Mouse (Mus musculus): Measurements from ENCODE around the gene Csnk2a2. TPM values are rescaled to one million over a fixed set of nuclear protein-coding genes. Genes with fewer than 3 reads are reported as not detected.

The Csnk2a2 gene
- polyA plus RNA-seq, 1 experiment from 2014 or later, result 16.7 TPM

DNA sequence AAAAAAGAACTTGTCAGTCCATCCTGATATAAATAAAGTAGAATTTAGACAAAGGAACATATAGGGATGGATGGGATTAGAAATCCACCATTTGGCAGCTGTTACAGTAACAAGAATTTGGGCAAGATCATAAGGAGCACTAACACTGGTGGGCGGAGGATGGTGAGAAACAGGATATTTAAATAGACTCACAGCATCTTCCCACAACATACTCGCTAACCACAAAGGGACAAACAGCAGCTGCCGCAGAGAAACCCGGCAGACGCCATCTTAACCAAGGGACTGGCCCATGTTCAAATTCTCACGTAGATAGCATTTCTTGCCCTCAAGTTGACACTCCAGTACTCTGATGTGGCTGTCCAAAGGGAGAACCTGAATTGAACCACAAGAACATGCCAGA is 27.1 kb upstream of the Csnk2a2 start:
- Histone ChIP-seq H3K27me3 (ENCODE audit: control insufficient read depth, insufficient read depth, low read length) (no peaks in the 10 kb centered on the region), H3K4me3 (ENCODE audit: control insufficient read depth in 1 of 2, insufficient read depth in 1 of 2, low read depth in 1 of 2, low read length in 2 of 2) (no peak overlapping the region), H3K27ac (replicated peaks in 1 of 2; ENCODE audit: control insufficient read depth in 1 of 2, insufficient read depth in 1 of 2, low read depth in 2 of 2, low read length in 2 of 2) (no peak overlapping the region), H3K4me1 (ENCODE audit: control insufficient read depth in 2 of 2, insufficient read depth in 2 of 2, low read length in 2 of 2) (peaks cover 0 to 2% of the 10 kb centered on the region in 2 experiments; a peak in 2 of 4 replicates), H3K9ac (ENCODE audit: low read length) (no peak overlapping the region), H3K9me3 (ENCODE audit: control insufficient read depth, low read length) (no peaks in the 10 kb centered on the region), H3K4me2 (ENCODE audit: low read length) (no peak overlapping the region), H3K36me3 (ENCODE audit: control insufficient read depth, insufficient read depth, low read length) (no peaks in the 10 kb centered on the region)
- ATAC-seq (ENCODE audit: insufficient number of reproducible peaks, insufficient read depth, low FRiP score, low read depth), result no peak
- 90% methylated on average over 6 of the region's 6 CpGs for WGBS

DNA sequence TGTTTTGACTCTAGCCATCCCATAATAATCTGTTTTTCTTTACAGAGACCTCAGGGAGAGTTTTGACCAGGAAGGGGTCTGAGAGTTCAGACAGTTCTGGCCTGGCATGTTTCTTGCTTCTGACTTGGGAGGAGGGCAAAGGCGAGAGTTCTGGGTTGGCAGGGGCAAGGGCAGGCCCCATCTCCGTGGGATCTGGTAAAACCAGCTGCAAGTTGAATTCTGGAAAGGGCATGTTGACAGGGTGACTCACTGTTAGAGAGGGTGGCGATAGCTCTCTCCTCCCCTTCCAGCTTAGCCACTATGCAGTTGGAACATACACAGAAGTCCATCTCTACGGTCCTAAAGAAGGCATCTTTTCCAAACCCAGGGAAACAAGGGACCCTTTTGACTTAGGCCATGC is 23.4 kb upstream of the Csnk2a2 start:
- Histone ChIP-seq H3K4me2 (ENCODE audit: low read length) (no peak overlapping the region), H3K36me3 (ENCODE audit: control insufficient read depth, insufficient read depth, low read length) (no peaks in the 10 kb centered on the region), H3K27me3 (ENCODE audit: control insufficient read depth, insufficient read depth, low read length) (no peaks in the 10 kb centered on the region), H3K4me1 (ENCODE audit: control insufficient read depth in 2 of 2, insufficient read depth in 2 of 2, low read length in 2 of 2) (peaks cover 0 to 2% of the 10 kb centered on the region in 2 experiments; a peak in 2 of 4 replicates), H3K27ac (replicated peaks in 1 of 2; ENCODE audit: control insufficient read depth in 1 of 2, insufficient read depth in 1 of 2, low read depth in 2 of 2, low read length in 2 of 2) (no peak overlapping the region), H3K9ac (ENCODE audit: low read length) (no peak overlapping the region), H3K4me3 (ENCODE audit: control insufficient read depth in 1 of 2, insufficient read depth in 1 of 2, low read depth in 1 of 2, low read length in 2 of 2) (no peak overlapping the region), H3K9me3 (ENCODE audit: control insufficient read depth, low read length) (no peaks in the 10 kb centered on the region)
- whole genome bisulfite sequencing, result 36% methylated on average over 4 of the region's 4 CpGs
- ATAC-seq (ENCODE audit: insufficient number of reproducible peaks, insufficient read depth, low FRiP score, low read depth), result no peak

DNA sequence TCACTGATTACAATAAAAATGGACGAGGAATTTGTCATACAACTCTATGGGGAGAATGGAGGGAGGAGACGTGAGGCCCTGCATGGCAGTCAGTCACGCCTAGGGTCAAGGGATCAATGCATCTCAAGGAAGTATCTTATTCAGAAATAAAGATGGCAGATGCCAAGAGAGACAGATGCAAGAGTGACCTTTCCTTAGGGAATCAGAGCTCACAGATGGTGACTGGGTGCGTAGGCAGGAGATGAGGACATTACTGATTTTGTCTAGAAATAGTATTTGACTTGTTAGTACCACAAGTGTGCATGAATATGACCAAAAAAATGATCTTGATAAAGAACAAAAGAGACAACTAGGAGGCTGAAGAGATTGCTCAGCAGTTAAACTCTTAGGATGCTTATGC is 22.4 kb upstream of the Csnk2a2 start:
- Histone ChIP-seq H3K27ac (replicated peaks in 1 of 2; ENCODE audit: control insufficient read depth in 1 of 2, insufficient read depth in 1 of 2, low read depth in 2 of 2, low read length in 2 of 2) (no peak overlapping the region), H3K36me3 (ENCODE audit: control insufficient read depth, insufficient read depth, low read length) (no peaks in the 10 kb centered on the region), H3K4me2 (ENCODE audit: low read length) (no peak overlapping the region), H3K27me3 (ENCODE audit: control insufficient read depth, insufficient read depth, low read length) (no peaks in the 10 kb centered on the region), H3K9ac (ENCODE audit: low read length) (no peak overlapping the region), H3K9me3 (ENCODE audit: control insufficient read depth, low read length) (no peaks in the 10 kb centered on the region), H3K4me3 (ENCODE audit: control insufficient read depth in 1 of 2, insufficient read depth in 1 of 2, low read depth in 1 of 2, low read length in 2 of 2) (no peak overlapping the region), H3K4me1 (ENCODE audit: control insufficient read depth in 2 of 2, insufficient read depth in 2 of 2, low read length in 2 of 2) (peaks cover 0 to 2% of the 10 kb centered on the region in 2 experiments; a peak in 2 of 4 replicates)
- 64% methylated on average over 4 of the region's 4 CpGs for WGBS
- no peak for ATAC-seq (ENCODE audit: insufficient number of reproducible peaks, insufficient read depth, low FRiP score, low read depth)

DNA sequence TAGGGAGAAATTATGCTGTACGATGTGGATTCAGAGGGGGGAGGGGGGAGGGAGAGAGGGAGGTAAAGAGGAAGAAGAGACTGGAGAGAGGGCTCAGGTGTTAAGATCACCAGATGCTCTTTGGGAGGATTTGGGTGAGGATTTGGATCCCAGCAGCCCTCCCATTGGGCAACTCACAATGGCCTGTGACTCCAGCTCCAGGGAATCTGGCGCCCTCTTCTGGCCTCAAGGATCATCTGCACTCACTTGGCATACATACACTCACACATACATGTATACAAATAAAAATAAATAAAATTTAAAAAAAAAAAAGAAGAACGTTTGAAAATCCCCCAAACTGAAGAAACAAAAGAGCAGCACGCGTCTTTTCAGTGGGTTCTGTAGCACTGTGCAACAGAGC is 16.4 kb upstream of the Csnk2a2 start:
- H3K4me1 ChIP-seq (ENCODE audit: control insufficient read depth in 2 of 2, insufficient read depth in 2 of 2, low read length in 2 of 2), result no peaks in the 10 kb centered on the region
- no peaks in the 10 kb centered on the region for H3K36me3 ChIP-seq (ENCODE audit: control insufficient read depth, insufficient read depth, low read length)
- H3K9ac ChIP-seq (ENCODE audit: low read length), result no peak overlapping the region
- no peak overlapping the region for H3K4me3 ChIP-seq (ENCODE audit: control insufficient read depth in 1 of 2, insufficient read depth in 1 of 2, low read depth in 1 of 2, low read length in 2 of 2)
- no peaks in the 10 kb centered on the region for H3K9me3 ChIP-seq (ENCODE audit: control insufficient read depth, low read length)
- no peak overlapping the region for H3K4me2 ChIP-seq (ENCODE audit: low read length)
- no peak overlapping the region for H3K27ac ChIP-seq (replicated peaks in 1 of 2; ENCODE audit: control insufficient read depth in 1 of 2, insufficient read depth in 1 of 2, low read depth in 2 of 2, low read length in 2 of 2)
- 66% methylated on average over 5 of the region's 5 CpGs for WGBS
- no peaks in the 10 kb centered on the region for H3K27me3 ChIP-seq (ENCODE audit: control insufficient read depth, insufficient read depth, low read length)
- no peak for ATAC-seq (ENCODE audit: insufficient number of reproducible peaks, insufficient read depth, low FRiP score, low read depth)

DNA sequence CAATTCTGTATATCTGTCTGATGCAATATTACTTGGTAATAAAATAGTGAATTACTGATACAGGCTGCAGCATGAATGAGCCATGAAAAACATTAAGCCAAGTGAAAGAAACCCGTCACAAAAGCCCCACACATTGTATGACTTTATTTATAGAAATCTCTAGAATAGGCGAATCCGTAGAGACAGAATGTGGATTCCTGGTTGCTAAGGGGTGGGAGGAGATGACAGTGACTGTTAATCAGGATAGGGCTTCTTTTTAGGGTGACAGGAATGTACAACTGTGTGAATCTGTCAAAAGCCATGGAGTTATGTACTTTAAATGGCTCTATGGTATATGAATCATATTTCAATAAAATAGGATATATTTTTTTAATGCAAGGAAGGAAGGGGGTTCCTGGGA is 15.8 kb upstream of the Csnk2a2 start:
- Histone ChIP-seq H3K4me3 (ENCODE audit: control insufficient read depth in 1 of 2, insufficient read depth in 1 of 2, low read depth in 1 of 2, low read length in 2 of 2) (no peak overlapping the region), H3K9me3 (ENCODE audit: control insufficient read depth, low read length) (no peaks in the 10 kb centered on the region), H3K27ac (replicated peaks in 1 of 2; ENCODE audit: control insufficient read depth in 1 of 2, insufficient read depth in 1 of 2, low read depth in 2 of 2, low read length in 2 of 2) (no peak overlapping the region), H3K27me3 (ENCODE audit: control insufficient read depth, insufficient read depth, low read length) (no peaks in the 10 kb centered on the region), H3K4me2 (ENCODE audit: low read length) (no peak overlapping the region), H3K36me3 (ENCODE audit: control insufficient read depth, insufficient read depth, low read length) (no peaks in the 10 kb centered on the region), H3K9ac (ENCODE audit: low read length) (no peak overlapping the region), H3K4me1 (ENCODE audit: control insufficient read depth in 2 of 2, insufficient read depth in 2 of 2, low read length in 2 of 2) (no peaks in the 10 kb centered on the region)
- no peak for ATAC-seq (ENCODE audit: insufficient number of reproducible peaks, insufficient read depth, low FRiP score, low read depth)
- WGBS, result 76% methylated on average over 3 of the region's 3 CpGs

DNA sequence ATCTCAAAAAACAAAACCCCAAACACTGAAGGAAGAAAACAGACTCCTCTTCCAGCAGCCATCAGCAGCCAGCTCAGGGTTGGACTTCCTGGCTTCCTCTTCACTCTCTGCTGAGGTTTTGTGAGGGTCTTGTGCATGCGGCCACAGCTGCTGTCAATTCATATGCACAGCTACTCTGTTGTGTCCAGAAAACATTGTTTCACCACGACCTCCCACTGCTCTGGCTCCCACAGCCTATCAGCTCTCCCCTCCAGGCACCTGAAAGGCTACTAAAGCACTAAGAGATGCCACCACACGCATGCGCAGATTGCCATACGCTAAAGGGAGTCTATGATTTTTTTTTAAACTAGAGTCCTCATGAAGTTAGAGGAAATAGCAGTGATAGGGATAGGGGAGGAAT is 15.0 kb upstream of the Csnk2a2 start:
- no peaks in the 10 kb centered on the region for H3K9me3 ChIP-seq (ENCODE audit: control insufficient read depth, low read length)
- no peak overlapping the region for H3K9ac ChIP-seq (ENCODE audit: low read length)
- H3K27ac ChIP-seq (replicated peaks in 1 of 2; ENCODE audit: control insufficient read depth in 1 of 2, insufficient read depth in 1 of 2, low read depth in 2 of 2, low read length in 2 of 2), result no peak overlapping the region
- WGBS, result 66% methylated on average over 5 of the region's 5 CpGs
- ATAC-seq (ENCODE audit: insufficient number of reproducible peaks, insufficient read depth, low FRiP score, low read depth), result no peak
- no peak overlapping the region for H3K4me2 ChIP-seq (ENCODE audit: low read length)
- H3K36me3 ChIP-seq (ENCODE audit: control insufficient read depth, insufficient read depth, low read length), result no peaks in the 10 kb centered on the region
- H3K27me3 ChIP-seq (ENCODE audit: control insufficient read depth, insufficient read depth, low read length), result no peaks in the 10 kb centered on the region
- no peak overlapping the region for H3K4me3 ChIP-seq (ENCODE audit: control insufficient read depth in 1 of 2, insufficient read depth in 1 of 2, low read depth in 1 of 2, low read length in 2 of 2)
- no peaks in the 10 kb centered on the region for H3K4me1 ChIP-seq (ENCODE audit: control insufficient read depth in 2 of 2, insufficient read depth in 2 of 2, low read length in 2 of 2)

DNA sequence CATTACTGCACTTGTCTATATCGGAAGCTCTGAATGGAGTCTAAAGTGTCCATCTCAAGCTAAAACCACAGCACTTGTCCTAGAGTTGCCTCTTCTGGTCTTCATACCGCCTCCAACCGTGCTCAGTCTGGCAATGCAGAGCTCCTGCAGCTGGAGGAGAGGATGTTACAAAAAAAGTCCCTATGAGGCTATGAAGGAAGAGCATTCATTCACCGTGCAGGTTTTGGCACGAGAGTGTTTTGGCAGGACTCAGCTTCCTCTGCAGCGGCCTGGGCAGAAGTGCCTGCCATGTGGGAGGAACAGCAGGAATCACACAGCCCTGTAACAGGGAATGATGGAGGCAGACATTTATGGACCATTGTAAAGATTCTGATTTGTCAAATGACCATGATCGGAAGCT is 12.6 kb upstream of the Csnk2a2 start:
- no peak for ATAC-seq (ENCODE audit: insufficient number of reproducible peaks, insufficient read depth, low FRiP score, low read depth)
- Histone ChIP-seq H3K27ac (replicated peaks in 1 of 2; ENCODE audit: control insufficient read depth in 1 of 2, insufficient read depth in 1 of 2, low read depth in 2 of 2, low read length in 2 of 2) (no peak overlapping the region), H3K9ac (ENCODE audit: low read length) (no peak overlapping the region), H3K4me1 (ENCODE audit: control insufficient read depth in 2 of 2, insufficient read depth in 2 of 2, low read length in 2 of 2) (no peaks in the 10 kb centered on the region), H3K4me3 (ENCODE audit: control insufficient read depth in 1 of 2, insufficient read depth in 1 of 2, low read depth in 1 of 2, low read length in 2 of 2) (no peak overlapping the region), H3K36me3 (ENCODE audit: control insufficient read depth, insufficient read depth, low read length) (no peaks in the 10 kb centered on the region), H3K9me3 (ENCODE audit: control insufficient read depth, low read length) (no peaks in the 10 kb centered on the region), H3K4me2 (ENCODE audit: low read length) (no peak overlapping the region), H3K27me3 (ENCODE audit: control insufficient read depth, insufficient read depth, low read length) (no peaks in the 10 kb centered on the region)
- 69% methylated on average over 7 of the region's 7 CpGs for WGBS

DNA sequence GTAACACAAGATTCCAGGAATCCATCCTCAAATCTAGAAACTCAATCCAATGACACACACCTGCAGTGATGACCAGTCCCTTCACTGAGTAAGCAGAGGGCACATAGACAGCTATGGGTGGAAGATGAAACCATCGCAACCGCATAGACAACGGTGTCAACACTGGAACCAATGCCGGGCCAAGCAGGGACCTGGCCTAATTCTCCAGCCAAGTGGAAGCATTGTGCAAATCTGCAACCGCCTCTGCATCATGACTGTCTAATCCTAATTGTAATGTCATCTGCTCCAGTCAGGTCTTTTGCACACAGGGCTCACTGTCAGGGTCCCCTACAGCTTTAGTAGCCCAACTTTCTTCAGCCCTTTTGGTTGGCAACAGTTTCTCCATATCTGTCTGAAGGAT is 10.6 kb upstream of the Csnk2a2 start:
- Histone ChIP-seq H3K27ac (replicated peaks in 1 of 2; ENCODE audit: control insufficient read depth in 1 of 2, insufficient read depth in 1 of 2, low read depth in 2 of 2, low read length in 2 of 2) (no peak overlapping the region), H3K9me3 (ENCODE audit: control insufficient read depth, low read length) (no peaks in the 10 kb centered on the region), H3K9ac (ENCODE audit: low read length) (no peak overlapping the region), H3K4me1 (ENCODE audit: control insufficient read depth in 2 of 2, insufficient read depth in 2 of 2, low read length in 2 of 2) (no peaks in the 10 kb centered on the region), H3K4me2 (ENCODE audit: low read length) (no peak overlapping the region), H3K4me3 (ENCODE audit: control insufficient read depth in 1 of 2, insufficient read depth in 1 of 2, low read depth in 1 of 2, low read length in 2 of 2) (no peak overlapping the region), H3K27me3 (ENCODE audit: control insufficient read depth, insufficient read depth, low read length) (no peaks in the 10 kb centered on the region), H3K36me3 (ENCODE audit: control insufficient read depth, insufficient read depth, low read length) (no peaks in the 10 kb centered on the region)
- WGBS, result 95% methylated on average over 5 of the region's 5 CpGs
- ATAC-seq (ENCODE audit: insufficient number of reproducible peaks, insufficient read depth, low FRiP score, low read depth), result no peak

Data from heart, embryonic 14.5 days (tissue).